8 mouse cellular contexts compared by ENCODE assay signal in the genomic region with DNA sequence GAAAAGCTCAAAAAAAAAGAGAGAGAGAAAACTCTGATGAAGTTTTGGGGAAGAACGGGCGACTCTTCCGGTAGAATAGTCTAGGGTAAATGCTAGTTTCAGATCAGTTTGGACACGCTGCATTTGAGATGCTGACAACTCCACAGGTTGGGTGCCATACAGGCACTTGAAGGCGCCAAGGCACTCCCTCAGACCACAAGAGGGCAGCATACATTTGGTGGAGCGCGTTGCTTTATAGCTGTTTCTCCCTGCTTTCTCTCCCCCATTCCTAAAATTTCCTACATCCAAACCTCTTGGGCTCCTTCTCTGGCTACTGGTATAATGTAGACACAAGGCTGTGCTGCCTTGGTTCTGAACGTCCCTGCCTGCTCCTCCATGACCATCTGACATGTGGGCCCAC. TPM values are rescaled to one million over a fixed set of nuclear protein-coding genes. Genes with fewer than 3 reads are reported as not detected.
DNase-seq lines count a peak whose midpoint lies in the region; ATAC-seq and TF ChIP-seq lines count a peak whose summit lies in the region.

No protein-coding gene starts in this region.

- H3ac ChIP-seq in C2C12 (ENCODE audit: control insufficient read depth, insufficient read length, low read depth), result no peak overlapping the region

- no peak for TF ChIP-seq EP300 in stomach, postnatal 0 days (optimal IDR thresholded peaks at IDR 0.05)

- peaks cover 10% of the 10 kb centered on the region for H3K4me1 ChIP-seq in heart, embryonic 11.5 days (ENCODE audit: control insufficient read depth, insufficient read depth, low read length)
- H3K4me1 ChIP-seq in liver, adult 2 months (ENCODE audit: control insufficient read depth, insufficient read depth, low read length), result peaks cover 10% of the 10 kb centered on the region
- H3K4me1 ChIP-seq in midbrain, embryonic 16.5 days (ENCODE audit: control insufficient read depth, insufficient read depth, low read length), result peaks cover 31% of the 10 kb centered on the region
- H3K4me1 ChIP-seq in stomach, postnatal 0 days (replicated peaks; ENCODE audit: control insufficient read depth, insufficient read depth), result peaks cover 8% of the 10 kb centered on the region

- 15% methylated on average over 8 of the region's 8 CpGs for WGBS in heart, embryonic 11.5 days (ENCODE audit: insufficient replicate concordance)
- 22% methylated on average over 8 of the region's 8 CpGs for WGBS in liver, adult 2 months
- 10% methylated on average over 8 of the region's 8 CpGs for WGBS in midbrain, embryonic 16.5 days
- WGBS in stomach, postnatal 0 days, result 11% methylated on average over 8 of the region's 8 CpGs

- peaks cover 15% of the 10 kb centered on the region for H3K79me2 ChIP-seq in C2C12 (ENCODE audit: control insufficient read depth, insufficient read depth)
- H3K79me2 ChIP-seq in liver, adult 2 months (ENCODE audit: control insufficient read depth, insufficient read depth, low read length), result peaks cover 2% of the 10 kb centered on the region; the same call in 1 of the 2 replicates

- no peak for ATAC-seq in heart, embryonic 11.5 days (replicated peaks; ENCODE audit: insufficient number of reproducible peaks, low FRiP score, low TSS enrichment)
- ATAC-seq in midbrain, embryonic 16.5 days, result peak; percentile 18; the same call in 1 of the 2 replicates
- ATAC-seq in stomach, postnatal 0 days (ENCODE audit: low FRiP score, low TSS enrichment), result 0 out of 2 replicates have a peak, but pooled peaks have one; percentile 24

- H3K4me2 ChIP-seq in heart, embryonic 11.5 days, result peak overlapping the region; percentile 89; the same call in 1 of the 2 replicates
- peak overlapping the region; percentile 90 for H3K4me2 ChIP-seq in midbrain, embryonic 16.5 days (ENCODE audit: low read length)
- H3K4me2 ChIP-seq in stomach, postnatal 0 days (replicated peaks; ENCODE audit: low read depth), result peak overlapping the region; percentile 86

- TF ChIP-seq POLR2A in liver, adult 2 months (IDR thresholded peaks at IDR 0.05; ENCODE audit: extremely low read depth, insufficient read depth, low read length), result no peak

- peak; percentile 77 for TF ChIP-seq CTCF in C2C12 (IDR thresholded peaks at IDR 0.05; ENCODE audit: control insufficient read depth, insufficient read depth, insufficient read length)
- TF ChIP-seq CTCF in liver, adult 2 months (IDR thresholded peaks at IDR 0.05; ENCODE audit: low read depth, low read length), result peak; percentile 84
- TF ChIP-seq CTCF in stomach, postnatal 0 days (IDR thresholded peaks at IDR 0.05; ENCODE audit: low read depth), result peak; percentile 88

- no peaks in the 10 kb centered on the region for H3K9me3 ChIP-seq in heart, embryonic 11.5 days (replicated peaks; ENCODE audit: control insufficient read depth, low read length)
- no peaks in the 10 kb centered on the region for H3K9me3 ChIP-seq in midbrain, embryonic 16.5 days (replicated peaks; ENCODE audit: control insufficient read depth, low read length, poor library complexity, severe bottlenecking)
- no peaks in the 10 kb centered on the region for H3K9me3 ChIP-seq in stomach, postnatal 0 days (ENCODE audit: control insufficient read depth, low read length)

- peaks cover 14% of the 10 kb centered on the region for H3K79me3 ChIP-seq in C2C12 (ENCODE audit: low read depth)

- peak; percentile 86 for DNase-seq in adipocyte (ENCODE audit: low spot score)
- DNase-seq in embryo, embryonic 11.5 days (ENCODE audit: low read depth, low spot score), result peak; percentile 69
- peak; percentile 81 for DNase-seq in kidney, adult 9 months
- peak; percentile 57 for DNase-seq in liver, adult 2 months (ENCODE audit: extremely low read depth, low read depth, low spot score)
- DNase-seq in stomach, postnatal 0 days (ENCODE audit: low spot score), result peak; percentile 62

- H3K27ac ChIP-seq in heart, embryonic 11.5 days (ENCODE audit: low read depth, low read length), result no peak overlapping the region
- no peak overlapping the region for H3K27ac ChIP-seq in liver, adult 2 months (replicated peaks; ENCODE audit: insufficient read depth, low read depth, low read length)
- no peak overlapping the region for H3K27ac ChIP-seq in midbrain, embryonic 16.5 days (ENCODE audit: low read length)
- H3K27ac ChIP-seq in stomach, postnatal 0 days (replicated peaks), result no peak overlapping the region

- peaks cover 15% of the 10 kb centered on the region for H3K36me3 ChIP-seq in C2C12 (ENCODE audit: control insufficient read depth, insufficient read depth)
- peaks cover 9% of the 10 kb centered on the region for H3K36me3 ChIP-seq in heart, embryonic 11.5 days (ENCODE audit: control insufficient read depth, insufficient read depth, low read length)
- H3K36me3 ChIP-seq in liver, adult 2 months (ENCODE audit: control insufficient read depth, insufficient read depth, low read length), result peaks cover 6% of the 10 kb centered on the region
- H3K36me3 ChIP-seq in midbrain, embryonic 16.5 days (ENCODE audit: control insufficient read depth, insufficient read depth, low read length), result peaks cover 16% of the 10 kb centered on the region
- peaks cover 10% of the 10 kb centered on the region for H3K36me3 ChIP-seq in stomach, postnatal 0 days (ENCODE audit: control insufficient read depth, insufficient read depth, low read length)

- no peak overlapping the region; the same call in 1 of the 2 replicates for H3K9ac ChIP-seq in heart, embryonic 11.5 days (ENCODE audit: low read depth, low read length)
- H3K9ac ChIP-seq in liver, adult 2 months (ENCODE audit: low read depth, low read length), result no peak overlapping the region
- 0 out of 2 replicates have a peak overlapping the region, but pooled peaks have one; percentile 39 for H3K9ac ChIP-seq in midbrain, embryonic 16.5 days (ENCODE audit: low read depth, low read length)
- no peak overlapping the region for H3K9ac ChIP-seq in stomach, postnatal 0 days (ENCODE audit: low read length)

- H3K4me3 ChIP-seq in C2C12 (ENCODE audit: insufficient read depth, poor library complexity, severe bottlenecking), result no peak overlapping the region
- H3K4me3 ChIP-seq in heart, embryonic 11.5 days (ENCODE audit: low read depth, low read length), result peak overlapping the region; percentile 93; the same call in 1 of the 2 replicates
- H3K4me3 ChIP-seq in liver, adult 2 months (ENCODE audit: insufficient read depth, low read depth, low read length), result no peak overlapping the region
- peak overlapping the region; percentile 71 for H3K4me3 ChIP-seq in midbrain, embryonic 16.5 days (ENCODE audit: low read depth, low read length)
- peak overlapping the region; percentile 64; the same call in 1 of the 2 replicates for H3K4me3 ChIP-seq in stomach, postnatal 0 days (ENCODE audit: low read depth, low read length)

- H3K27me3 ChIP-seq in C2C12 (ENCODE audit: control insufficient read depth, insufficient read depth, insufficient read length), result no peaks in the 10 kb centered on the region
- no peaks in the 10 kb centered on the region for H3K27me3 ChIP-seq in heart, embryonic 11.5 days (ENCODE audit: control insufficient read depth, insufficient read depth, low read length)
- no peaks in the 10 kb centered on the region for H3K27me3 ChIP-seq in liver, adult 2 months (ENCODE audit: control insufficient read depth, insufficient read depth, low read length)
- H3K27me3 ChIP-seq in midbrain, embryonic 16.5 days (ENCODE audit: control insufficient read depth, insufficient read depth, low read depth, low read length), result no peaks in the 10 kb centered on the region
- H3K27me3 ChIP-seq in stomach, postnatal 0 days (ENCODE audit: control insufficient read depth, insufficient read depth, low read length), result no peaks in the 10 kb centered on the region

TF ChIP-seq in C2C12, 6 proteins besides CTCF, POLR2A, EP300 and RAD21 (continues in another document):
- TF ChIP-seq MYOG (IDR thresholded peaks at IDR 0.05; ENCODE audit: control insufficient read depth, extremely low read depth, insufficient read length) (no peak), USF1 (IDR thresholded peaks at IDR 0.05; ENCODE audit: low read depth) (no peak)

RNA-seq across cellular contexts. Expression of a gene that starts 0.9 kb away (rescaled TPM):
- 60.3 TPM for polyA plus RNA-seq in C2C12 (2012; fragmentation: generic; extraction: Trizol)
- 50.2 and 51.6 TPM in 2 replicates for polyA plus RNA-seq in heart, embryonic 11.5 days (2014; fragmentation: Nextera tagmentation; extraction: Ambion mirVana)
- 20.5 and 21.4 TPM in 2 replicates for total RNA-seq in liver, adult 2 months (2014; rRNA removed)
- 59.1 and 60.6 TPM in 2 replicates for polyA plus RNA-seq in liver, adult 2 months (2012; rRNA removed)
- polyA plus RNA-seq in midbrain, embryonic 16.5 days (2015; fragmentation: Nextera tagmentation; extraction: Ambion mirVana), result 52.3 and 52.4 TPM in 2 replicates
- 38.0 and 40.2 TPM in 2 replicates for polyA plus RNA-seq in stomach, postnatal 0 days (2015; fragmentation: Nextera tagmentation; extraction: Ambion mirVana)

RNA-seq across cellular contexts. Expression of a gene that starts 8.7 kb away (rescaled TPM):
- polyA plus RNA-seq in C2C12 (2012; fragmentation: generic; extraction: Trizol), result 106 TPM
- 120 and 126 TPM in 2 replicates for polyA plus RNA-seq in heart, embryonic 11.5 days (2014; fragmentation: Nextera tagmentation; extraction: Ambion mirVana)
- total RNA-seq in liver, adult 2 months (2014; rRNA removed), result 33.4 and 40.2 TPM in 2 replicates
- 43.2 and 44.5 TPM in 2 replicates for polyA plus RNA-seq in liver, adult 2 months (2012; rRNA removed)
- 295 and 313 TPM in 2 replicates for polyA plus RNA-seq in midbrain, embryonic 16.5 days (2015; fragmentation: Nextera tagmentation; extraction: Ambion mirVana)
- polyA plus RNA-seq in stomach, postnatal 0 days (2015; fragmentation: Nextera tagmentation; extraction: Ambion mirVana), result 129 TPM in 2 replicates

RNA-seq across cellular contexts. Expression of a gene that starts 14.5 kb away (rescaled TPM):
- polyA plus RNA-seq in C2C12 (2012; fragmentation: generic; extraction: Trizol), result 2.4 TPM
- 128 and 137 TPM in 2 replicates for polyA plus RNA-seq in heart, embryonic 11.5 days (2014; fragmentation: Nextera tagmentation; extraction: Ambion mirVana)
- 38.6 and 42.4 TPM in 2 replicates for total RNA-seq in liver, adult 2 months (2014; rRNA removed)
- 129 and 155 TPM in 2 replicates for polyA plus RNA-seq in liver, adult 2 months (2012; rRNA removed)
- 31.5 and 36.3 TPM in 2 replicates for polyA plus RNA-seq in midbrain, embryonic 16.5 days (2015; fragmentation: Nextera tagmentation; extraction: Ambion mirVana)
- polyA plus RNA-seq in stomach, postnatal 0 days (2015; fragmentation: Nextera tagmentation; extraction: Ambion mirVana), result 73.7 and 80.0 TPM in 2 replicates

RNA-seq across cellular contexts. Expression of a gene that starts 16.7 kb away (rescaled TPM):
- polyA plus RNA-seq in C2C12 (2012; fragmentation: generic; extraction: Trizol), result not detected
- polyA plus RNA-seq in heart, embryonic 11.5 days (2014; fragmentation: Nextera tagmentation; extraction: Ambion mirVana), result not detected in 2 replicates
- total RNA-seq in liver, adult 2 months (2014; rRNA removed), result not detected in 2 replicates
- not detected in 2 replicates for polyA plus RNA-seq in liver, adult 2 months (2012; rRNA removed)
- 0.58 and 1.2 TPM in 2 replicates for polyA plus RNA-seq in midbrain, embryonic 16.5 days (2015; fragmentation: Nextera tagmentation; extraction: Ambion mirVana)
- 0.05 and 0.07 TPM in 2 replicates for polyA plus RNA-seq in stomach, postnatal 0 days (2015; fragmentation: Nextera tagmentation; extraction: Ambion mirVana)

RNA-seq across cellular contexts. Expression of a gene that starts 17.4 kb away (rescaled TPM):
- polyA plus RNA-seq in C2C12 (2012; fragmentation: generic; extraction: Trizol), result 0.05 TPM
- 4.1 and 4.3 TPM in 2 replicates for polyA plus RNA-seq in heart, embryonic 11.5 days (2014; fragmentation: Nextera tagmentation; extraction: Ambion mirVana)
- total RNA-seq in liver, adult 2 months (2014; rRNA removed), result 0.74 and 0.87 TPM in 2 replicates
- polyA plus RNA-seq in liver, adult 2 months (2012; rRNA removed), result 1.8 and 2.3 TPM in 2 replicates
- polyA plus RNA-seq in midbrain, embryonic 16.5 days (2015; fragmentation: Nextera tagmentation; extraction: Ambion mirVana), result 28.1 and 28.3 TPM in 2 replicates
- polyA plus RNA-seq in stomach, postnatal 0 days (2015; fragmentation: Nextera tagmentation; extraction: Ambion mirVana), result 4.3 and 5.9 TPM in 2 replicates

Comparison
In these comparisons a context has a peak if more than half of its experiments do, and no peak if none do; other contexts are left out.
1. H3K4me3 ChIP-seq: peak in heart, embryonic 11.5 days (single experiment), midbrain, embryonic 16.5 days (single experiment) and stomach, postnatal 0 days (single experiment); none in C2C12 (single experiment) and liver, adult 2 months (single experiment).
2. Peak in every context shown above with its lines, with median percentiles within 50 percentile points of each other: CTCF ChIP-seq, DNase-seq and H3K4me2 ChIP-seq.